8 mouse cellular contexts compared by ENCODE assay signal in the genomic region with DNA sequence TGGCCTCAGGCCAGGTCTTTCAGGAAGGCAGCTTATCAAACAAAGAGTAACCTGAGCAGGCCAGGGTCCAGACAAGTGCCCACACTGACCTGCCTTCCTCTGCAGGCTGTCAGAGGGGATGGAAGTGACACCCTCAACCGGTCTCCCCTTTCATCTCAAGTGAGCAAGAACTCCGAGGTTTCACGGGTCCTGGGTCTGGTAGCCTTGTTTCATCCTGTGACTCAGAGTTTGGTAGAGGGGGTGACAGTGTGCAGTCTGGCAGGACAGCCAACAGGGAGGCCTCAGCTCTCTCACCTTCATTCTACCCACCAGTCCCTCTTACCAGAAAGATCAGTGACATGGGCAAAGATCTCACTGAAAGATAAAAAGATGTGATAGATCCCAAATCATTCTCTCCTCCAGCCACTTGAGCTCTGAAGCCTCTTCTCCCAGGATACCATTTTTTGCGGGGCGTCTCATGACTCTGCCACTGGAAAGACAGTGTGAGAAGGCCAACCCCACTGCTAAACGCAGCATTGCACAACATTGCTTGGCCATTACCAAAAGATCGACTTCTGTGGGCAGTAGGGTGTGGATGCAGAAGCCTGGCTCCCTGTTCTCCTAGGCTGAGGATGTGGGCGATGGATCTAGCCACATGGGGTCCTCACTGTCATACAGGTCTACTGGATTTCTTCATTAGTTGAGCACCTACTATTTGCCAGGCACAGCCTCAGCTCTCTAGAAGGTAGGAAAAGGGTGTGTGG. TPM values are rescaled to one million over a fixed set of nuclear protein-coding genes. Genes with fewer than 3 reads are reported as not detected.
A peak's percentile ranks its signal among the peaks of the same experiment; 100 is the strongest.
DNase-seq lines count a peak whose midpoint lies in the region; ATAC-seq lines count a peak whose summit lies in the region.

A gene (plus strand): TSS at position 571 of the 743 bp plus-strand sequence.

- H3K4me1 ChIP-seq in lung, embryonic 16.5 days (replicated peaks; ENCODE audit: control insufficient read depth, insufficient read depth, low read length), result peaks cover 18% of the 10 kb centered on the region
- peaks cover 37% of the 10 kb centered on the region for H3K4me1 ChIP-seq in forebrain, embryonic 10.5 days
- peaks cover 18% of the 10 kb centered on the region for H3K4me1 ChIP-seq in limb, embryonic 13.5 days
- peaks cover 9% of the 10 kb centered on the region for H3K4me1 ChIP-seq in stomach, embryonic 14.5 days (ENCODE audit: control insufficient read depth, insufficient read depth, low read length)

- no peak for DNase-seq in lung, postnatal 14 days
- no peak for DNase-seq in forebrain, embryonic 10.5 days (ENCODE audit: extremely low spot score, low spot score)
- DNase-seq in frontal cortex, postnatal 14 days (ENCODE audit: low spot score in 2 of 2), result no peak
- DNase-seq in spleen, postnatal 4 days (ENCODE audit: low spot score in 2 of 2), result no peak
- no peak for DNase-seq in thymus, postnatal 25 days

- H3K9me3 ChIP-seq in lung, embryonic 16.5 days (ENCODE audit: control insufficient read depth, low read length), result no peaks in the 10 kb centered on the region
- no peaks in the 10 kb centered on the region for H3K9me3 ChIP-seq in forebrain, embryonic 10.5 days
- no peaks in the 10 kb centered on the region for H3K9me3 ChIP-seq in limb, embryonic 13.5 days
- H3K9me3 ChIP-seq in stomach, embryonic 14.5 days (ENCODE audit: control insufficient read depth, low read depth, low read length), result no peaks in the 10 kb centered on the region

- WGBS in lung, embryonic 16.5 days, result 43% methylated on average over 8 of the region's 8 CpGs
- 52% methylated on average over 8 of the region's 8 CpGs for WGBS in forebrain, embryonic 10.5 days
- 51% methylated on average over 8 of the region's 8 CpGs for WGBS in limb, embryonic 13.5 days
- 46% methylated on average over 8 of the region's 8 CpGs for WGBS in stomach, embryonic 14.5 days

- H3K4me3 ChIP-seq in lung, embryonic 16.5 days (ENCODE audit: low read length), result peak within 1 kb of the TSS; percentile 84
- peak within 1 kb of the TSS; percentile 88 for H3K4me3 ChIP-seq in forebrain, embryonic 10.5 days
- H3K4me3 ChIP-seq in limb, embryonic 13.5 days, result peak within 1 kb of the TSS; percentile 80
- peak within 1 kb of the TSS; percentile 67 for H3K4me3 ChIP-seq in stomach, embryonic 14.5 days (ENCODE audit: low read depth, low read length)

- peak within 1 kb of the TSS; percentile 100 for H3K27ac ChIP-seq in lung, embryonic 16.5 days (ENCODE audit: low read length)
- peak within 1 kb of the TSS; percentile 92 for H3K27ac ChIP-seq in forebrain, embryonic 10.5 days
- peak within 1 kb of the TSS; percentile 93 for H3K27ac ChIP-seq in limb, embryonic 13.5 days
- peak within 1 kb of the TSS; percentile 97 for H3K27ac ChIP-seq in stomach, embryonic 14.5 days (ENCODE audit: low read length)

- no peaks in the 10 kb centered on the region for H3K27me3 ChIP-seq in lung, embryonic 16.5 days (ENCODE audit: control insufficient read depth, insufficient read depth, low read depth, low read length)
- peaks cover 42% of the 10 kb centered on the region for H3K27me3 ChIP-seq in forebrain, embryonic 10.5 days (ENCODE audit: poor library complexity, severe bottlenecking)
- H3K27me3 ChIP-seq in limb, embryonic 13.5 days, result no peaks in the 10 kb centered on the region
- no peaks in the 10 kb centered on the region for H3K27me3 ChIP-seq in stomach, embryonic 14.5 days (ENCODE audit: control insufficient read depth, insufficient read depth, low read length)

- peak within 1 kb of the TSS; percentile 89 for H3K4me2 ChIP-seq in lung, embryonic 16.5 days (ENCODE audit: low read depth, low read length)
- H3K4me2 ChIP-seq in limb, embryonic 13.5 days (replicated peaks), result peak within 1 kb of the TSS; percentile 91
- H3K4me2 ChIP-seq in stomach, embryonic 14.5 days (replicated peaks; ENCODE audit: low read depth, low read length), result peak within 1 kb of the TSS; percentile 73

- no peak for ATAC-seq in lung, embryonic 16.5 days (ENCODE audit: low read depth)
- ATAC-seq in limb, embryonic 13.5 days (ENCODE audit: low FRiP score, low read depth), result no peak
- no peak for ATAC-seq in stomach, embryonic 14.5 days (ENCODE audit: insufficient number of reproducible peaks, insufficient read depth, low FRiP score, low read depth)

- no peaks in the 10 kb centered on the region for H3K36me3 ChIP-seq in lung, embryonic 16.5 days (ENCODE audit: control insufficient read depth, insufficient read depth, low read length)
- H3K36me3 ChIP-seq in forebrain, embryonic 10.5 days (replicated peaks), result no peaks in the 10 kb centered on the region
- H3K36me3 ChIP-seq in limb, embryonic 13.5 days, result no peaks in the 10 kb centered on the region
- H3K36me3 ChIP-seq in stomach, embryonic 14.5 days (ENCODE audit: control insufficient read depth, insufficient read depth, low read length), result no peaks in the 10 kb centered on the region

- H3K9ac ChIP-seq in lung, embryonic 16.5 days (ENCODE audit: low read length), result peak within 1 kb of the TSS; percentile 92
- peak within 1 kb of the TSS; percentile 74 for H3K9ac ChIP-seq in limb, embryonic 13.5 days
- peak within 1 kb of the TSS; percentile 39 for H3K9ac ChIP-seq in stomach, embryonic 14.5 days (replicated peaks; ENCODE audit: low read depth, low read length)

RNA-seq across cellular contexts. Expression of the gene that starts here (rescaled TPM):
- polyA plus RNA-seq in lung, embryonic 16.5 days (2015; fragmentation: Nextera tagmentation; extraction: Ambion mirVana), result 5.2 and 6.5 TPM in 2 replicates
- 1.5 and 1.6 TPM in 2 replicates for polyA plus RNA-seq in forebrain, embryonic 10.5 days (2016; fragmentation: Nextera tagmentation; extraction: Ambion mirVana)
- 2.2 and 2.4 TPM in 2 replicates for polyA plus RNA-seq in limb, embryonic 13.5 days (2015; fragmentation: Nextera tagmentation; extraction: Ambion mirVana)
- 4.2 and 6.1 TPM in 2 replicates for polyA plus RNA-seq in stomach, embryonic 14.5 days (2014; fragmentation: Nextera tagmentation; extraction: Ambion mirVana)

Comparison
In these comparisons a context has a peak if more than half of its experiments do, and no peak if none do; other contexts are left out.
1. H3K9ac ChIP-seq: peak in every context shown above with its lines; median percentile 92 in lung, embryonic 16.5 days; 74 in limb, embryonic 13.5 days; 39 in stomach, embryonic 14.5 days.